Mouse (Mus musculus) embryonic facial prominence, embryonic 10.5 days (tissue): Measurements from ENCODE around the gene Tmbim6. TPM values are rescaled to one million over a fixed set of nuclear protein-coding genes. Genes with fewer than 3 reads are reported as not detected.
A peak's percentile ranks its signal among the peaks of the same experiment; 100 is the strongest.

Source experiments
- DNase-seq: peaks from one replicate; pipeline ENCODE4 v3.0.0-alpha.2; 2017; ENCODE audit warnings: low spot score
- H3K27ac ChIP-seq: fragments of 300-500 bp; sonication (generic); replicated peaks from 2 replicates; pipeline ENCODE4 v1.5.1; 2016; ENCODE audit warnings: mild to moderate bottlenecking
- H3K27me3 ChIP-seq: fragments of 300-500 bp; sonication (generic); replicated peaks from 2 replicates; pipeline ENCODE4 v1.6.1; 2016; ENCODE audit warnings: low read depth, mild to moderate bottlenecking; ENCODE audit not compliant: poor library complexity, severe bottlenecking
- H3K36me3 ChIP-seq: fragments of 300-500 bp; sonication (generic); replicated peaks from 2 replicates; pipeline ENCODE4 v1.6.1; 2016; ENCODE audit warnings: mild to moderate bottlenecking, moderate library complexity
- H3K4me1 ChIP-seq: fragments of 300-500 bp; sonication (generic); 2 replicates; pipeline ENCODE4 v1.6.1; 2016
- H3K4me3 ChIP-seq: fragments of 300-500 bp; sonication (generic); 2 replicates; pipeline ENCODE4 v1.5.1; 2016; ENCODE audit warnings: mild to moderate bottlenecking, moderate library complexity
- H3K9me3 ChIP-seq: fragments of 300-500 bp; sonication (generic); 2 replicates; pipeline ENCODE4 v1.6.1; 2016; ENCODE audit warnings: mild to moderate bottlenecking
- WGBS: fragments of 180-500 bp; shearing (Covaris S2); methylation state at CpG from one replicate; pipeline ENCODE4 v1.1.7; 2016; 5-methylcytosine and 5-hydroxymethylcytosine counted together
- polyA plus RNA-seq: library from polyadenylated mRNA; unstranded; fragments of >200 nt; fragmentation: Nextera tagmentation; extraction: Ambion mirVana; gene quantifications from 2 replicates; pipeline ENCODE4 v1.2.1, GENCODE M21; 2016

Tmbim6 gene
- polyA plus RNA-seq, 1 experiment from 2014 or later, result 262 TPM

DNA sequence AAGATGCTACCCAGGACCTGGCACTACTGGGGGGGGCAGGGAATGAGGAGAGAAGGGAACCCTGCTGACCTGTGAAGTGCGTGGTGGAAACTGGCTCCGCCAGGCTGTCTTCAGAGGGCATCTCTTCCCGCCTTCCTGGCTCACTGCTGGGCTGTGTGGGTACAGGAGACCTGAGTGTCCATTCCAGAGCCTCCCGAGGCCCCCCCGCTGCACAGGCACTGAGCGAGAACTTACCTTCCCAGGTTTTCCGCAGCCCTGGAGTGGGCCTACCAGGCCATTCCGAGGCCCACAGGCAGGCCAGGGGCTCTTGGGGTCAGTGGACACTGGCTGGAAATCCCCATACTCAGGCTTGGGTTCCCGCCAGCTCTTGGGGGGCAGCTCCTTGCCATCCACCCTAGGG lies 31.2 kb downstream of the Tmbim6 start:
- 93% methylated on average over 9 of the region's 9 CpGs for WGBS
- Histone ChIP-seq H3K27ac (peak overlapping the region; percentile 36; the same call in 1 of the 2 replicates), H3K9me3 (no peaks in the 10 kb centered on the region), H3K4me1 (peaks cover 30% of the 10 kb centered on the region), H3K36me3 (peaks cover 77% of the 10 kb centered on the region), H3K4me3 (no peak overlapping the region), H3K27me3 (no peaks in the 10 kb centered on the region)
- no peak for DNase-seq

- Histone ChIP-seq H3K27me3 (no peaks in the 10 kb centered on the region), H3K9me3 (no peaks in the 10 kb centered on the region), H3K36me3 (peaks cover 94% of the 10 kb centered on the region), H3K4me3 (no peak overlapping the region), H3K4me1 (peaks cover 32% of the 10 kb centered on the region), H3K27ac (peak overlapping the region; percentile 30)
- no peak for DNase-seq
- WGBS, result 86% methylated on average over 8 of the region's 8 CpGs
Measured at GRCm38 (mm10) chr15:99430394-99430793, 37.7 kb downstream of the Tmbim6 start.

DNA sequence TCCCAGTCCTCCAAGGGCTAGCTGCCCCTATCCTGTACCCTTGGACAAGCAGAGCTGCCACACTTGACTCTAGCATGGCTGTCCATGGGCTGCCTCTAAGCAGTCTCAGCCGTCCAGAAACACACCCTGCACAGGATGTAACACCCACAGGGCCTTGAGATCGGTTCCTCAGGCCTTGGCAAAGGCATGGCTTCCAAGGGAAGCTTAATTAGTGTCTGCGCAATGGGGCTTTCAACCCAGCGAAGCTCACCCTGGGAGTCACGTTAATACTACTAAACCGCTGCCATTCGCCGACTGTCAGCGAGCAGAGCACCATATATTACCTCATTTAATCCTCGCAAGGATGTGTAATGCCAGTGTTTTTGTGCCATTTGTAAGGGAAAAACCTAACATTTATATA lies 38.4 kb downstream of the Tmbim6 start:
- Histone ChIP-seq H3K9me3 (no peaks in the 10 kb centered on the region), H3K4me1 (peaks cover 37% of the 10 kb centered on the region), H3K36me3 (peaks cover 91% of the 10 kb centered on the region), H3K27ac (0 out of 2 replicates have a peak overlapping the region, but pooled peaks have one; percentile 30), H3K4me3 (no peak overlapping the region), H3K27me3 (no peaks in the 10 kb centered on the region)
- whole genome bisulfite sequencing, result 95% methylated on average over 10 of the region's 10 CpGs
- no peak for DNase-seq

GRCm38 (mm10) chr15:99431504-99431903 lies 38.8 kb downstream of the Tmbim6 start:
- Histone ChIP-seq H3K4me3 (no peak overlapping the region), H3K27ac (no peak overlapping the region), H3K9me3 (no peaks in the 10 kb centered on the region), H3K36me3 (peaks cover 91% of the 10 kb centered on the region), H3K4me1 (peaks cover 41% of the 10 kb centered on the region), H3K27me3 (no peaks in the 10 kb centered on the region)
- no peak for DNase-seq
- 86% methylated on average over 7 of the region's 7 CpGs for WGBS

DNA sequence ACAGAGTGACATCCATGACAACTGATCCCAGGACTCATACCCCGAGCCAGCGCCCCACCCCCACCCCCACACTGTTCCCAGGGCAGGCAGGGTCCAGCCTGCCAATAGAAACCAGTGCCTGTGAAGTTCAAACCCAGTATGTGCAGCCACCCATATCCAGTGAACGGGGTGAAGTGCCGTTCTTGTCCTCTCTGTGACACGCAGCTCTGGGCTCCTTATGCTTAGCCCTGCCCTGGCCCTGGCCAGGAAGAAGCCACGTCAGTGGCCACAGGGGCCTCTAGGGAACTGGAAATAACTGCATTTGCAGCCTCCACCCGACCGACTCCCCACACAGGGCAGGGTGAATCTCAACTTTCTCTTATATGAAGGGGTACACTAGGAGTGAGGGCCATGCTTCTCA lies 39.3 kb downstream of the Tmbim6 start:
- WGBS, result 74% methylated on average over 8 of the region's 8 CpGs
- Histone ChIP-seq H3K36me3 (peaks cover 91% of the 10 kb centered on the region), H3K9me3 (no peaks in the 10 kb centered on the region), H3K27ac (0 out of 2 replicates have a peak overlapping the region, but pooled peaks have one; percentile 35), H3K4me1 (peaks cover 46% of the 10 kb centered on the region), H3K4me3 (no peak overlapping the region), H3K27me3 (no peaks in the 10 kb centered on the region)
- DNase-seq, result no peak

DNA sequence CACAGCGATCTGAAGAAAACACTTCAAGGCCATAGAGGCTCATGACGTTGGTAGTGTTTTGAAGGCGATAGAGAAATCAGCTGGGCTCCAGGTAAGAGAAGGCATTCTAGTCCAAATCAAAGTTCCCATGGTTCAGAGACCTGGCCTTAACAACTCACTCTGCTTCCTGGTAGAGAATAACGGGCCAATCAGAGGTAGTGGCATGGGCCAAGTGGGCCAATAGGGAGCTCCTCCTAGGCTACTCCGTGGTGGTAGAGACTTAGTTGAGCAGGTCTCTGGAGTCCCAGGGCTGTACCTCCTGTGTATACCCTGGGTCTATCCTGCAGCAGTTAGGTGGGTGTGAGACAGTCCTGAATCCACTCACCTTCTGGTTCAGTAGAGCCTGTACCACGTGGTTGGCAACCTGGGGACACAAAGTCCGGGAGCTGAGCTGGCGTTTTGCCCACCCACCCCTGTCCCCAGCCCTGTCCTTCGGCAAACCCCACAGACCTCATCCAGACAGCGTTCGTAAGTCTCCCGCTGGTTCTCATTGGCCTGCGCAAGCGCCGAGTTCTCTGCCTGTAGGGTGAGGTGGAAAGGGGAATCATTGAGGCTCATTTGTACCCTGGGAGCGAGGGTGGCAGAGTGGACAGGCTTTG lies 40.5 kb downstream of the Tmbim6 start:
- Histone ChIP-seq H3K9me3 (no peaks in the 10 kb centered on the region), H3K27me3 (no peaks in the 10 kb centered on the region), H3K27ac (no peak overlapping the region), H3K4me3 (no peak overlapping the region), H3K4me1 (peaks cover 54% of the 10 kb centered on the region), H3K36me3 (peaks cover 89% of the 10 kb centered on the region)
- DNase-seq, result no peak
- 94% methylated on average over 16 of the region's 16 CpGs for WGBS

DNA sequence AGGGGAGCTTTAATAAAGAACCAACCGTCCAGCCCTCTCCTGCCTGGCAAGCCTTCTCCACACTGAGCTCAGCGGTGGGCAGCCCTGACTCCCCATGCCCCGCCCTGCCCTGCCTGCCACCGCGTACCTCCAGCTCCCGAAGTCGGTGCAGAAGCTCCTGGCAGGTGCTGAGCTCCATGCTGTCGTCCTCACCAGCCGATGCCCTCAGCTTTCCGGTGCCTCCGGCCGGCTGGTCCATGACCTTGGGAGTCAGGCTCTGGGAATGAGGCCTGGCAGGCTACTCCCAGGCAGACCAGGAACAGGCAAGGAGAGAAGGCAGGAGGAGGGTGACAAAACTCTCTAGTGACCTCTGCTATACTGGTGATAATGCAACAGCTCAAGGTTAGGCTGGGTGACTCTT lies 41.2 kb downstream of the Tmbim6 start:
- Histone ChIP-seq H3K27me3 (no peaks in the 10 kb centered on the region), H3K27ac (0 out of 2 replicates have a peak overlapping the region, but pooled peaks have one; percentile 2), H3K4me3 (no peak overlapping the region), H3K9me3 (no peaks in the 10 kb centered on the region), H3K4me1 (peaks cover 57% of the 10 kb centered on the region), H3K36me3 (peaks cover 89% of the 10 kb centered on the region)
- WGBS, result 88% methylated on average over 12 of the region's 12 CpGs
- no peak for DNase-seq

DNA sequence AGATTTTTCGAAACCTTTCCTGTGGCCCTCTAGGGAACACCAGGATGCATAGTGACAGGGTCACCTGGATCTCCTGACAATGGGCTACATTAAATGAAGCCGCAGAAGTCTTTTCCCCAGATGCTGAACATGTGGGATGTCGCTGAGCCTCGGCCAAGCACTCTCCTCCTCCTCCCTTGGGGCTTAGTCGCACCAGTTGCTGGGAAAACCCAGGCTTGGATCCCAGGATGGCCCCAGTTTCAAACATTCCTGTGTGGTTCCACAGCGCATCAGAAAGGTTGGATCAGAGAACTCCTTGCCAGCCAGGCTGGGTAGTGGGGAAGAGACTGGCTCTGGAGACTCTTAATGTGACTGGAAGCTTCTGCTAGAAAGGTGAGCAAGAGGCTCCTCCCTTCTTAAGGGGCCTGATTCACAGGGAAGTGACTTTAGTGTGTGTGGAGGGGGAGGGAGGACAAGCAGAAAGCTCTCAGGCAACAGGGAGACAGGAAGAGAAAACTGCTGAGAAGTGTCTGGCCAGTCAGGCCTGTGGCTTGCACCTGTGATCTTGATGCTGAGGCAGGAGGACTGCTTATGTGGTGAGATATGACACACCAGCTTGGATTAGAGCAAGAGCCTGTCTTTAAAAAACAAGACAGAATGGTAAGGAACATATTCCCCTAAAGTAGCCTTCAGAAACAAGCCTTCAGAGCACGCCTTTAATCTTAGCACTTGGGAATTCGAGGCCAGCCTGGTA lies 46.5 kb downstream of the Tmbim6 start:
- Histone ChIP-seq H3K36me3 (peaks cover 56% of the 10 kb centered on the region), H3K27me3 (no peaks in the 10 kb centered on the region), H3K4me1 (peaks cover 64% of the 10 kb centered on the region), H3K4me3 (no peak overlapping the region), H3K27ac (no peak overlapping the region), H3K9me3 (no peaks in the 10 kb centered on the region)
- no peak for DNase-seq
- 81% methylated on average over 8 of the region's 8 CpGs for WGBS

GRCm38 (mm10) chr15:99440112-99440815 lies 47.6 kb downstream of the Tmbim6 start:
- 49% methylated on average over 2 of the region's 2 CpGs for whole genome bisulfite sequencing
- Histone ChIP-seq H3K4me3 (peak overlapping the region; percentile 30; the same call in 1 of the 2 replicates), H3K36me3 (peaks cover 60% of the 10 kb centered on the region), H3K9me3 (no peaks in the 10 kb centered on the region), H3K4me1 (peaks cover 57% of the 10 kb centered on the region), H3K27me3 (no peaks in the 10 kb centered on the region), H3K27ac (peak overlapping the region; percentile 31)
- DNase-seq, result peak; percentile 38

GRCm38 (mm10) chr15:99440816-99441457 lies 48.3 kb downstream of the Tmbim6 start:
- peaks cover 56% of the 10 kb centered on the region for H3K4me1 ChIP-seq
- DNase-seq, result no peak
- H3K27me3 ChIP-seq, result no peaks in the 10 kb centered on the region
- H3K36me3 ChIP-seq, result peaks cover 62% of the 10 kb centered on the region
- 71% methylated on average over 8 of the region's 8 CpGs for WGBS
- no peaks in the 10 kb centered on the region for H3K9me3 ChIP-seq
- H3K4me3 ChIP-seq, result no peak overlapping the region; the same call in 1 of the 2 replicates
- H3K27ac ChIP-seq, result peak overlapping the region; percentile 31

- DNase-seq, result no peak
- Histone ChIP-seq H3K4me1 (peaks cover 42% of the 10 kb centered on the region), H3K27ac (no peak overlapping the region), H3K9me3 (no peaks in the 10 kb centered on the region), H3K4me3 (no peak overlapping the region), H3K27me3 (no peaks in the 10 kb centered on the region), H3K36me3 (peaks cover 54% of the 10 kb centered on the region)
- 74% methylated on average over 7 of the region's 7 CpGs for WGBS
Measured at GRCm38 (mm10) chr15:99442358-99442757, 49.7 kb downstream of the Tmbim6 start.

- 73% methylated on average over 6 of the region's 6 CpGs for WGBS
- Histone ChIP-seq H3K4me1 (peaks cover 38% of the 10 kb centered on the region), H3K9me3 (no peaks in the 10 kb centered on the region), H3K27me3 (no peaks in the 10 kb centered on the region), H3K36me3 (peaks cover 68% of the 10 kb centered on the region), H3K4me3 (no peak overlapping the region), H3K27ac (no peak overlapping the region)
- DNase-seq, result no peak
Measured at GRCm38 (mm10) chr15:99445567-99445966, 52.9 kb downstream of the Tmbim6 start.
